Mouse (Mus musculus): ENCODE data around the gene Asb2. TPM values are rescaled to one million over a fixed set of nuclear protein-coding genes. Genes with fewer than 3 reads are reported as not detected.
A peak's percentile ranks its signal among the peaks of the same experiment; 100 is the strongest.

The Asb2 gene
- polyA plus RNA-seq, 1 experiment from 2014 or later, result 22.0 TPM

GRCm38 (mm10) chr12:103338162-103338798 is 17.5 kb downstream of the Asb2 start:
- Histone ChIP-seq H3K27ac (replicated peaks; ENCODE audit: low read depth, low read length) (no peak overlapping the region), H3K36me3 (ENCODE audit: control insufficient read depth, insufficient read depth, low read length) (no peaks in the 10 kb centered on the region), H3K4me2 (ENCODE audit: low read depth, low read length) (no peak overlapping the region), H3K9ac (ENCODE audit: low read depth, low read length) (no peak overlapping the region), H3K4me3 (ENCODE audit: low read depth, low read length) (0 out of 2 replicates have a peak overlapping the region, but pooled peaks have one; percentile 5), H3K9me3 (ENCODE audit: control insufficient read depth, low read length) (no peaks in the 10 kb centered on the region), H3K4me1 (ENCODE audit: control insufficient read depth, insufficient read depth, low read length) (no peaks in the 10 kb centered on the region), H3K27me3 (replicated peaks; ENCODE audit: control insufficient read depth, insufficient read depth, low read length) (no peaks in the 10 kb centered on the region)
- WGBS, result 68% methylated on average over 14 of the region's 14 CpGs
- ATAC-seq (ENCODE audit: low read depth) (peak; percentile 45; the same call in 1 of the 2 replicates), DNase-seq (ENCODE audit: low spot score) (no peak)

- DNase-seq (ENCODE audit: low spot score), result no peak
- no peak overlapping the region for H3K4me2 ChIP-seq (ENCODE audit: low read depth, low read length)
- no peak overlapping the region for H3K9ac ChIP-seq (ENCODE audit: low read depth, low read length)
- H3K27ac ChIP-seq (replicated peaks; ENCODE audit: low read depth, low read length), result no peak overlapping the region
- no peaks in the 10 kb centered on the region for H3K27me3 ChIP-seq (replicated peaks; ENCODE audit: control insufficient read depth, insufficient read depth, low read length)
- no peak overlapping the region for H3K4me3 ChIP-seq (ENCODE audit: low read depth, low read length)
- ATAC-seq (ENCODE audit: low read depth), result no peak
- H3K36me3 ChIP-seq (ENCODE audit: control insufficient read depth, insufficient read depth, low read length), result no peaks in the 10 kb centered on the region
- H3K4me1 ChIP-seq (ENCODE audit: control insufficient read depth, insufficient read depth, low read length), result no peaks in the 10 kb centered on the region
- 79% methylated on average over 3 of the region's 3 CpGs for WGBS
- H3K9me3 ChIP-seq (ENCODE audit: control insufficient read depth, low read length), result no peaks in the 10 kb centered on the region
These were observed 19.0 kb downstream of the Asb2 start for GRCm38 (mm10) chr12:103336766-103337165.

- no peak for DNase-seq (ENCODE audit: low spot score)
- Histone ChIP-seq H3K27me3 (replicated peaks; ENCODE audit: control insufficient read depth, insufficient read depth, low read length) (no peaks in the 10 kb centered on the region), H3K9ac (ENCODE audit: low read depth, low read length) (no peak overlapping the region), H3K9me3 (ENCODE audit: control insufficient read depth, low read length) (no peaks in the 10 kb centered on the region), H3K4me1 (ENCODE audit: control insufficient read depth, insufficient read depth, low read length) (no peaks in the 10 kb centered on the region), H3K4me3 (ENCODE audit: low read depth, low read length) (no peak overlapping the region), H3K27ac (replicated peaks; ENCODE audit: low read depth, low read length) (no peak overlapping the region), H3K36me3 (ENCODE audit: control insufficient read depth, insufficient read depth, low read length) (no peaks in the 10 kb centered on the region), H3K4me2 (ENCODE audit: low read depth, low read length) (no peak overlapping the region)
- WGBS, result 93% methylated on average over 15 of the region's 15 CpGs
- ATAC-seq (ENCODE audit: low read depth), result no peak
These were observed 22.4 kb downstream of the Asb2 start for GRCm38 (mm10) chr12:103333426-103333825.

GRCm38 (mm10) chr12:103332879-103333278 is 22.9 kb downstream of the Asb2 start:
- 90% methylated on average over 2 of the region's 2 CpGs for WGBS
- DNase-seq (ENCODE audit: low spot score) (no peak), ATAC-seq (ENCODE audit: low read depth) (no peak)
- no peak overlapping the region for H3K4me3 ChIP-seq (ENCODE audit: low read depth, low read length)
- H3K36me3 ChIP-seq (ENCODE audit: control insufficient read depth, insufficient read depth, low read length), result no peaks in the 10 kb centered on the region
- no peaks in the 10 kb centered on the region for H3K4me1 ChIP-seq (ENCODE audit: control insufficient read depth, insufficient read depth, low read length)
- no peaks in the 10 kb centered on the region for H3K27me3 ChIP-seq (replicated peaks; ENCODE audit: control insufficient read depth, insufficient read depth, low read length)
- H3K4me2 ChIP-seq (ENCODE audit: low read depth, low read length), result no peak overlapping the region
- H3K27ac ChIP-seq (replicated peaks; ENCODE audit: low read depth, low read length), result no peak overlapping the region
- H3K9me3 ChIP-seq (ENCODE audit: control insufficient read depth, low read length), result no peaks in the 10 kb centered on the region
- no peak overlapping the region for H3K9ac ChIP-seq (ENCODE audit: low read depth, low read length)

- H3K27me3 ChIP-seq (replicated peaks; ENCODE audit: control insufficient read depth, insufficient read depth, low read length), result no peaks in the 10 kb centered on the region
- 68% methylated on average over 4 of the region's 4 CpGs for WGBS
- H3K4me1 ChIP-seq (ENCODE audit: control insufficient read depth, insufficient read depth, low read length), result no peaks in the 10 kb centered on the region
- H3K9ac ChIP-seq (ENCODE audit: low read depth, low read length), result no peak overlapping the region
- H3K36me3 ChIP-seq (ENCODE audit: control insufficient read depth, insufficient read depth, low read length), result no peaks in the 10 kb centered on the region
- H3K27ac ChIP-seq (replicated peaks; ENCODE audit: low read depth, low read length), result no peak overlapping the region
- H3K4me3 ChIP-seq (ENCODE audit: low read depth, low read length), result no peak overlapping the region
- ATAC-seq (ENCODE audit: low read depth) (no peak), DNase-seq (ENCODE audit: low spot score) (no peak)
- H3K9me3 ChIP-seq (ENCODE audit: control insufficient read depth, low read length), result no peaks in the 10 kb centered on the region
- H3K4me2 ChIP-seq (ENCODE audit: low read depth, low read length), result no peak overlapping the region
These were observed 24.3 kb downstream of the Asb2 start for GRCm38 (mm10) chr12:103331491-103331890.

- no peak overlapping the region for H3K27ac ChIP-seq (replicated peaks; ENCODE audit: low read depth, low read length)
- 52% methylated on average over 7 of the region's 7 CpGs for WGBS
- no peaks in the 10 kb centered on the region for H3K36me3 ChIP-seq (ENCODE audit: control insufficient read depth, insufficient read depth, low read length)
- no peak overlapping the region for H3K9ac ChIP-seq (ENCODE audit: low read depth, low read length)
- no peaks in the 10 kb centered on the region; the same call in 1 of the 2 replicates for H3K4me1 ChIP-seq (ENCODE audit: control insufficient read depth, insufficient read depth, low read length)
- H3K9me3 ChIP-seq (ENCODE audit: control insufficient read depth, low read length), result no peaks in the 10 kb centered on the region
- H3K27me3 ChIP-seq (replicated peaks; ENCODE audit: control insufficient read depth, insufficient read depth, low read length), result peaks cover 9% of the 10 kb centered on the region; the same call in 1 of the 2 replicates
- no peak overlapping the region for H3K4me3 ChIP-seq (ENCODE audit: low read depth, low read length)
- DNase-seq (ENCODE audit: low spot score) (peak; percentile 48), ATAC-seq (ENCODE audit: low read depth) (peak; percentile 20; the same call in 1 of the 2 replicates)
- no peak overlapping the region for H3K4me2 ChIP-seq (ENCODE audit: low read depth, low read length)
These were observed 27.2 kb downstream of the Asb2 start for GRCm38 (mm10) chr12:103328448-103329191.

- 18% methylated on average over 7 of the region's 7 CpGs for WGBS
- ATAC-seq (ENCODE audit: low read depth) (no peak), DNase-seq (ENCODE audit: low spot score) (no peak)
- no peaks in the 10 kb centered on the region; the same call in 1 of the 2 replicates for H3K4me1 ChIP-seq (ENCODE audit: control insufficient read depth, insufficient read depth, low read length)
- no peak overlapping the region for H3K4me3 ChIP-seq (ENCODE audit: low read depth, low read length)
- H3K27ac ChIP-seq (replicated peaks; ENCODE audit: low read depth, low read length), result no peak overlapping the region
- H3K9me3 ChIP-seq (ENCODE audit: control insufficient read depth, low read length), result no peaks in the 10 kb centered on the region
- no peak overlapping the region for H3K4me2 ChIP-seq (ENCODE audit: low read depth, low read length)
- no peaks in the 10 kb centered on the region for H3K36me3 ChIP-seq (ENCODE audit: control insufficient read depth, insufficient read depth, low read length)
- no peak overlapping the region for H3K9ac ChIP-seq (ENCODE audit: low read depth, low read length)
- H3K27me3 ChIP-seq (replicated peaks; ENCODE audit: control insufficient read depth, insufficient read depth, low read length), result peaks cover 9% of the 10 kb centered on the region; the same call in 1 of the 2 replicates
These were observed 28.7 kb downstream of the Asb2 start for GRCm38 (mm10) chr12:103327107-103327506.

GRCm38 (mm10) chr12:103326569-103326968 is 29.2 kb downstream of the Asb2 start:
- Histone ChIP-seq H3K27ac (replicated peaks; ENCODE audit: low read depth, low read length) (no peak overlapping the region), H3K9ac (ENCODE audit: low read depth, low read length) (no peak overlapping the region), H3K27me3 (replicated peaks; ENCODE audit: control insufficient read depth, insufficient read depth, low read length) (peaks cover 9% of the 10 kb centered on the region; the same call in 1 of the 2 replicates), H3K4me1 (ENCODE audit: control insufficient read depth, insufficient read depth, low read length) (no peaks in the 10 kb centered on the region; the same call in 1 of the 2 replicates), H3K4me2 (ENCODE audit: low read depth, low read length) (no peak overlapping the region), H3K9me3 (ENCODE audit: control insufficient read depth, low read length) (no peaks in the 10 kb centered on the region), H3K4me3 (ENCODE audit: low read depth, low read length) (no peak overlapping the region), H3K36me3 (ENCODE audit: control insufficient read depth, insufficient read depth, low read length) (no peaks in the 10 kb centered on the region)
- DNase-seq (ENCODE audit: low spot score), result no peak
- ATAC-seq (ENCODE audit: low read depth), result no peak
- WGBS, result 67% methylated on average over 4 of the region's 4 CpGs
